Mouse (Mus musculus) adrenal gland (tissue): ENCODE data around the gene Nmnat2.
"Not testable (repeated sequence)": the region's sequence is repeated elsewhere in the genome, so short reads cannot be mapped to it uniquely, and the experiment has no call there.

Source experiments
- intact Hi-C: fragments of 180-260 bp; cut with DNase I; formaldehyde crosslinking; loops from one replicate; pipeline ENCODE4 v1.15.1; 2025

Nmnat2 gene

GRCm38 (mm10) chr1:153051474-153051873, 96.7 kb downstream of the Nmnat2 start:
- intact Hi-C loops = no loop called here

DNA sequence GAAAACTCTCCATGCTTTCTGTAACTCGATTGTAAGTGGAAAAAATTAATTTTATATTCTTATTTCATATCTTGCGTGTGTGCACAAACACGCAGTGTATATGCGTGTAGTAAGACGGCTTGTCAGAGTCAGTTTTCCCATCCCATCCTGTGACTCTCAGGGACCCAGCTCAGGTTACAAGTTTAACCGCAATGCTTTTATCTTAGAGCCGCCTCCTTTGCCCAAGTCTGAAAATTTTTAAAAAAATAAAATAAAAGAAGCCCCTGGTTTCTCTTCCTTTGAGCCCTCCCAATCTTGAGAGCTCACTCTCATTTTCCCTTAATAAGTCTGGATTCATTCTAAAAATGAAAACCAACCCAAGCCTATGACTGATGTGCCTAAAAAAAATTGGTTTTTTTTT, 98.8 kb downstream of the Nmnat2 start:
- intact Hi-C loops = no loop called here

DNA sequence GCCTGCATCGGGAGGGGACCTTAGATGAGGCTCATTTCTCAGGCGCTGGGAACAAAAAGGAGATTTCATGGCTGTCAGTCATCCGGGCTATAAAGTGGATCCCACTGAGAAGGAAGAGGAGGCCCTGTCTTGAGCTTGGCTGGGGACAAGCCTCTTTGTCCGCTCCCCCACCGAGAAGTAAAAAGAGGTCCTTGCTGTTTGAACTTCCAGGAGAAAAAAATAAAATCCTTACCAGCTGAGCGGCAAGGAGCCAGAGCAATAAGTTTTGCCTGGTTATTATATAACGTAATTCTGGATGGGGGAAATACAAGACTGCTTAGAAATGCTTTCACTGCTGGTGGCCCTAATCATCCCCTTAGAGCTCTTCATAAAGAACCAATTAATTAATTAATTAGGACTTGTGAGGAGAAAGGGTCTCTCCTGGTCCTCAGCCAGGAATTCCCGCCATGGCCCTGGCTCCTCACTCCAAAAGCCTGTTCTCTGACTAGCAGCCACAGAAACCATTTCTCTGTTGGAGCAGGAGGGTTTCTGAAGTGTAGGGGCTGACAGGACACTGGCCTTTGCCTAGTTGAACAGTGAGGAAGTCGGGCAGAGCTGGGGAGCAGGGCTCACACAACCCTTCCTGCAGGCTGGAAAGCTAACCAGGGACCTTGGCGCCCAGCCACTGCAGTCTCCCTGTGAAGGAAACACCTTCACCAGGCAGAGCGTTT, 99.5 kb downstream of the Nmnat2 start:
- intact Hi-C loops = no loop called here

DNA sequence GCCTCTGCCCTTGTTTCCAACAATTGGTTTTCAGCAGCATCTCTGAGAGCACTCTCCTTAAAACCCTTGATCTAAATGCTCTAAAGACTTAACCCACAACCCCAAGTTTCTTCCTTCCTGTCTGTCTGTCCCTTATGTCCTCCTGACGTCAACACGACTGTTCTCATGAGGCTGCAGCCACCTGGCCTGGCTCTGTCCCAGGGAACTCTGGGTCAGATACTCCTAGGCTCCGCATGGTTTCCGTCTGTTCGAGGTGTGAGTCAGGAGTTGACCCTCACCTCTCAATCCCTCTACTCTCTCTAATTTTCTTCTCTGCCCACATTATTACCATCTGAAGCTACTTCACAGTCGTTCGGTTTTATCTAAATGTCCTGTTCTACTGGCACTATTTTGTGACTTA, 103.5 kb downstream of the Nmnat2 start:
- intact Hi-C loops = no loop called here

DNA sequence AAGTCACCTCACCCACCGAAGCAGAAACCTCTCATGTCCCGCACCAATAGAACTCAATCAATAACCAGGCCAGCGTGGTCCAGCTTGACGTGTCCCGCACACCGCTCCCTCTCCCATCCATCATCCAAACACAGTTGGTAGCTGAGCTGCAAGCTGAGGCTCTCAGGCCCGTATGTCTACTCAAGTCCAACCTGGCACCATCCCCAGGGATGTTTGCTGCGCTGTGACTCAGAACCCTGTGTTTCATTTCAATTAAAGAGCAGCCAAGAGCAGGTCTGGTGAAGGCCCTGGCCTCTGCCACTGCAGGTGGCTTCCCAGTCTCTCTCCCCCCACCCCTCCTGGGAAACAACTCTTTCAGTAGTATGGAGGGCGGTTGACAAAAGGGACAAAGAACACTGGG, 104.8 kb downstream of the Nmnat2 start:
- intact Hi-C loops = no loop called here

DNA sequence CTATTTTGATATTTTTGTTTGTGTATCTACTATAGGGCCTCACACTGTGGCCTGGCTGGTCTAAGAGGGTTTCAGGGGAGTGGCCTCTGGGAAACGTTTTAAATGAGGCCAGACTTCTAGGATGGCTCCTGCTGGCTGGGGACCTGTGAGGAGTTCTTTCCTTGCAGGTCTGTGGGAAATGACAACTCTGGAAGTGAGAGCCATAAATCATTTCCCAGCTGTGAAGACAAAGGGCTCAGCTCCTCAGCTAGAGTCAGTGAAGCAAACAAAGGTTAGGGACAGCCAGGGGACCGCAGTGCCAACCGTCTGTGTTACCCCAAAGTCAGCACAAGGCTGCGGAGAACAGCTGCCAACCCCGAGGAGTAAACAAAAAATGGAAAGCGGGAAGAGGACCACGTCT, 107.8 kb downstream of the Nmnat2 start:
- intact Hi-C loops = no loop called here

GRCm38 (mm10) chr1:153064784-153065390, 110.1 kb downstream of the Nmnat2 start:
- intact Hi-C loops = no loop called here

- intact Hi-C loops = no loop called here
Measured at GRCm38 (mm10) chr1:153065473-153066386, 110.9 kb downstream of the Nmnat2 start.

DNA sequence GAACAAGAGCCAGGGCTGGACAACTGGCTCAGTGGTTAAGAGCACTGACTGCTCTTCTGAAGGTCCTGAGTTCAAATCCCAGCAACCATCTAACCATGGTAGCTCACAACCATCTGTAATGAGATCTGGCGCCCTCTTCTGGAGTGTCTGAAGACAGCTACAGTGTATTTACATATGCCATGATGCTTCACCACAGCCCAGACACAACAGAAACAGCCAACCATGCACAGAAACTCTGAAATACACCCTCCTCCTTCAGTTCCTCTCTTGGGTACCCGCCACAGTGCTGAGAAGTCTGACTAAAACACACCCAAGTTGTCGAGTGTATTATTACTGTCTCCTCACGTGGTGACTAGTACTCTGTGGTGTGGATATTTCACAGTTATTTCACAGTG, 111.6 kb downstream of the Nmnat2 start:
- intact Hi-C loops = no loop called here

- intact Hi-C loops = no loop called here
Measured at GRCm38 (mm10) chr1:153071563-153071962, 116.8 kb downstream of the Nmnat2 start.

- intact Hi-C loops = no loop called here
Measured at GRCm38 (mm10) chr1:153071995-153072394, 117.2 kb downstream of the Nmnat2 start.

DNA sequence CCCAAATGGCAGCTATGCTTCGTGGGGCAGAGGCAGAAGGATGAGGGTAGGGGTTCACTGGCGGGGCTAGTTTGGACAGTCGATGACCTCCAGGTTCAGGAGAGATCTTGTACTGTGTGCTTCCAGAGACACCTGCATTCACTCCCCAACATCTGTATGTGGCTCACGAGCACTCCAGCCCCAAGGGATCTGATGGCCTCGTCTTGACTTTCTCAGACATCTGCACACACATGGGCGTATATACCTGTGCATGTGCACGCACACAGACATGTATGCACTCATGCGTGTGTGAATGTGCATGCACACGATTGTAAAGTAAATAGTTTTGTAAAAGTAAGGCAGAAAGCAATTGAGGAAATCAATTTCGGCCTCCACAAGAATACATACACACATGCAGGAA, 117.9 kb downstream of the Nmnat2 start:
- intact Hi-C loops = no loop called here

GRCm38 (mm10) chr1:153073441-153073840, 118.6 kb downstream of the Nmnat2 start:
- intact Hi-C loops = no loop called here

- intact Hi-C loops = no loop called here
Measured at GRCm38 (mm10) chr1:153075087-153075736, 120.4 kb downstream of the Nmnat2 start.

DNA sequence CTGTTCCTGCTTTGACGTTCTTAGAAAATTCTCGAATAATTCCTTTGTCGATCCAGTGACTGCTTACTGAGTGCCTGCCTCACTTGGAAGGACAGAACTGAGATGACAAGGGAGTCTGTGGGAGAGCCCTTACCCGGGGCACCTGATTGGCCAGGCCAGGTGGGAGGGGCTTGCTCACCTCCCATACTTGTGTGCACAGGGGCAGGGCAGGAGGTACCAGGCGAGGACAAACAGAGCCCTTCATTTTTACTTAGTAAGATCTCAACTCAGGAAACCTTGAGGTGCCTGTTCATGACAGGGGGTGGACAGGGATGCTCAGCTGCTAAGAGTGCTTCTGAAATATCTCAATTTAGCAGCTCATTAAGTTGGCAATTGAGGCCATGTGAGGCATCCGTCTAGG, 121.2 kb downstream of the Nmnat2 start:
- intact Hi-C loops = no loop called here

- intact Hi-C loops = not testable (repeated sequence)
Measured at GRCm38 (mm10) chr1:153083233-153083632, 128.4 kb downstream of the Nmnat2 start.

DNA sequence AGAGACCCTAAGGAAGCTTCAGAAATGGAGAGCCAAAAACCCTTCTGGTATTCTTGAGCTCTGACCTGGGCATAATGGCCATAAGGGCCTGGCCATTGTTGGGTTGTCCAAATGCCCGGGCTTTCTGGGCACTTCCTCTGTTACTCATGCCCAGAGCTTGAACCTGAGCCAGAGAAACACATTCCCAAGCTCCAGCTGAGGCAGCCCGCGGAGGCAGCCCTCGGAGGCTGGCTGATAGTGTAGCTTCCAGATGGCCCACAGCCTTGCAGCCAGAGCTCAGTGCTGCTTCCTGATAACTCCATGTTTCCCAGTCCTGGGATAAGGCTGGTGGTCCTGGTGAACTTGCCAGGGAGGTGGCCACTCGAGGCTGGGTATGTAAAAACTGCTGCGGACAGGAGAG, 129.4 kb downstream of the Nmnat2 start:
- intact Hi-C loops = no loop called here

- intact Hi-C loops = no loop called here
Measured at GRCm38 (mm10) chr1:153085198-153085597, 130.4 kb downstream of the Nmnat2 start.

- intact Hi-C loops = no loop called here
Measured at GRCm38 (mm10) chr1:153087771-153088170, 133.0 kb downstream of the Nmnat2 start.

DNA sequence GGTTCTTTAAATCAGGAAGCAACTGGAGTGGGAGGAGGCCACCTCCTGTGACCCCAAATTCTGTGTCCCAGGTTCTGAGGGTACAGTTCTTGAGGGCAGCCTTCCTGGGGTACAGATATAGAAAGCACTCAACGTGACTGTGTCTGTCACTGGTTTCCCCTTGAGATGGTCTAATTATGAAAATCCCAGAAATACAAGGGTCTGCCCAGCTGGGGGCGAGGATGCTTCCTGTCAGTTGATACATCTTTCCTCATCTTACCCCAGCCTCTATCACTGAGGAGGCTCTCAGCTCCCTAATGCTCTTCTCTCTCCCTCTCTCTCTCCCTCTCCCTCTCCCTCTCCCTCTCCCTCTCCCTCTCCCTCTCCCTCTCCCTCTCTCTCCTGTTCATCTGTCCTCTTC, 135.3 kb downstream of the Nmnat2 start:
- intact Hi-C loops = no loop called here

DNA sequence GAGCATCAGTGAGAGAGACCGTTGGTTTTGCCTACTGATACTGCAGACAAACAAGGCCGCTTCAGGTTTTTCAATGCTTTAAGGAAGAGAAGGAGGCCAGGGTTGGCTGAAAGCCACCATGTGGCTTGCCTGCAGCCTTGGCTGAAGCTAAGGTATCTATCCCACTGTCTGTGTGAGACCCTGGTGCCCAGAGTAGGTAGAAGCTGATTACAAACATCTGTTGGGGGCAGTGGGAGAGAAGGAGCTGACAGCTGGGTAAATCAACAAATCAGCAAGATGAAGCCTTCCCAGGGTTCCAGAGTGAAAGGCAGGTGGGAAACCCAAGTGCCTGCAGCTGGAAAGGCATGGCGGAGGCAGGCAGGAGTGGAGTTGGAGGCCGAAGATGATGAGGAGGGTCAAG, 136.0 kb downstream of the Nmnat2 start:
- intact Hi-C loops = no loop called here
